Mouse (Mus musculus) gastrocnemius, adult 18-20 months (tissue): ENCODE measurements at regions not wholly inside any gene's neighbourhood (a gene's known extent, or its start where the extent isn't known, plus 50 kb on each side); places are given as distances from the start of the nearest gene placed in this dataset.

Experiments
- DNase-seq: peaks from one replicate; pipeline ENCODE4 v3.0.0; 2021; ENCODE audit warnings: low spot score

- DNase-seq: no peak
These were observed 347.2 kb downstream of the Gm826 start for GRCm38 (mm10) chr2:159986719-159987118.

- no peak for DNase-seq
These were observed 352.3 kb downstream of the Gm826 start for GRCm38 (mm10) chr2:159981694-159982093.

- no peak for DNase-seq
These were observed 383.6 kb downstream of the Gm826 start for GRCm38 (mm10) chr2:159950369-159950768.

- no peak for DNase-seq
These were observed 384.9 kb downstream of the Gm826 start for GRCm38 (mm10) chr2:159949046-159949445.

GRCm38 (mm10) chr2:159930744-159931143 lies 403.2 kb downstream of the Gm826 start:
- no peak for DNase-seq

- no peak for DNase-seq
These were observed 444.3 kb downstream of the Gm826 start for GRCm38 (mm10) chr2:159889701-159890100.

GRCm38 (mm10) chr2:159884773-159885459 lies 449.0 kb downstream of the Gm826 start:
- no peak for DNase-seq

- DNase-seq: no peak
These were observed 467.0 kb downstream of the Gm826 start for GRCm38 (mm10) chr2:159866981-159867380.

- no peak for DNase-seq
These were observed 467.6 kb downstream of the Gm826 start for GRCm38 (mm10) chr2:159866391-159866790.

- DNase-seq: no peak
These were observed 470.8 kb downstream of the Gm826 start for GRCm38 (mm10) chr2:159863185-159863584.

- DNase-seq: peak; percentile 60
These were observed 479.9 kb downstream of the Gm826 start for GRCm38 (mm10) chr2:159853891-159854665.

GRCm38 (mm10) chr2:159852959-159853358 lies 481.0 kb downstream of the Gm826 start:
- DNase-seq: peak; percentile 33

- DNase-seq: no peak
These were observed 501.4 kb downstream of the Gm826 start for GRCm38 (mm10) chr2:159832488-159833113.

- peak; percentile 86 for DNase-seq
These were observed 507.5 kb downstream of the Gm826 start for GRCm38 (mm10) chr2:159826417-159826816.

- peak; percentile 64 for DNase-seq
These were observed 515.4 kb downstream of the Gm826 start for GRCm38 (mm10) chr2:159818556-159818955.

- no peak for DNase-seq
These were observed 517.6 kb downstream of the Gm826 start for GRCm38 (mm10) chr2:159816344-159816743.
